Mouse (Mus musculus) thymus, postnatal 0 days (tissue): ENCODE results near the gene Ppp2r3d. TPM values are rescaled to one million over a fixed set of nuclear protein-coding genes. Genes with fewer than 3 reads are reported as not detected.

ENCODE experiments used
- DNase-seq: peaks from one replicate; pipeline ENCODE4 v3.0.0-alpha.2; 2015; ENCODE audit warnings: low spot score
- polyA plus RNA-seq: library from polyadenylated mRNA; unstranded; fragments of >200 nt; fragmentation: Nextera tagmentation; extraction: Ambion mirVana; gene quantifications from 2 replicates; pipeline ENCODE4 v1.2.1, GENCODE M21; 2015

Ppp2r3d gene
- polyA plus RNA-seq, 1 experiment from 2014 or later: 101 TPM

- DNase-seq: peak; percentile 64
These were observed 63.8 kb downstream of the Ppp2r3d start for GRCm38 (mm10) chr9:124412921-124413320.

DNA sequence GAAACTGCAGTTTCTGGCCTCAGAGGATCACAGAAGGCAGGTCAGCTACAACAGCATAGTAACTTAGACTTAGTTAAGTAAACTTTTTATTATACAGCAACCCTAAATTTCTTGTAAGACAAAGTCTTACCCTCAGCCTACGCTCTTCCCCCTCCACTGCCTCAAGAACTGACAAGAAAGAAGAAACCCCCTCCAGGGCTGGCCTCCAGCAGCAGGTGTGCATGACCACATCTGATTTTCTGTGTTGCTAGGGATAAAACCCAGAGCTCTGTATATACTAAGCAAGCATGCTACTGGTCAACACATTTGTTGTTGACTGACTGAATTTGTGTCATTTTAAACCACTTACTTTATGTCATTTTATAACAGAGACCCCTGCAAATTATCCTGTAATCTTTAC is 65.1 kb downstream of the Ppp2r3d start:
- DNase-seq: peak; percentile 61

DNA sequence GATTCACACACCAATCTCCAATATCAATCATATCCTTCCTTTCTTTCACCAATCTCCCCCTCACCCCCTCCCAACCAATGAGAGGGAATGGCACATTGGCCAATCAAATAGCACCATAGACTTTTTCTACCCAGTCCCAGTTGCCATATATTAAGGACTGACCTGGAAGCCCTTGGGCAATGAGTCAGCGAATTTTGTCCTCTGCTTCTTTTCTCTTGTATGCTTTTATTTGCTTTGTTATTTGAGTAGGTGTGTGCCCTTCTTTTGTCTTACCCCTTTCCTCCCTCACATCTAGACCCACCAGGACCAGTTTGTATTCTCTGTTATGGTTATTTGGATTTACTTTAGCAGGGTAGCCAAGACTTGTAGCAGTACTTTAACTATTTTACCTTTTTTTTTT is 68.1 kb downstream of the Ppp2r3d start:
- no peak for DNase-seq

Other genes with a start within 250 kb of the Ppp2r3d start
- 10.9 and 14.5 TPM in 2 replicates for gene 2010315B03Rik, start 164.2 kb downstream of the Ppp2r3d start, polyA plus RNA-seq
- gene Gm21836, start 16.9 kb upstream of the Ppp2r3d start, polyA plus RNA-seq: not detected in 2 replicates